Mouse (Mus musculus) heart, embryonic 10.5 days (tissue): ENCODE measurements around the gene Lrrc8d. TPM values are rescaled to one million over a fixed set of nuclear protein-coding genes. Genes with fewer than 3 reads are reported as not detected.

Experiments
- DNase-seq: peaks from one replicate; pipeline ENCODE4 v3.0.0-alpha.2; 2017; ENCODE audit warnings: low spot score
- H3K27ac ChIP-seq: fragments of 300-500 bp; sonication (generic); 2 replicates; pipeline ENCODE4 v1.5.1; 2016; ENCODE audit warnings: mild to moderate bottlenecking
- H3K27me3 ChIP-seq: fragments of 300-500 bp; sonication (generic); 2 replicates; pipeline ENCODE4 v1.6.1; 2016; ENCODE audit warnings: mild to moderate bottlenecking; ENCODE audit not compliant: poor library complexity, insufficient read depth, severe bottlenecking
- H3K36me3 ChIP-seq: fragments of 300-500 bp; sonication (generic); 2 replicates; pipeline ENCODE4 v1.6.1; 2016; ENCODE audit warnings: mild to moderate bottlenecking, moderate library complexity
- H3K4me1 ChIP-seq: fragments of 300-500 bp; sonication (generic); 2 replicates; pipeline ENCODE4 v1.6.1; 2016; ENCODE audit warnings: mild to moderate bottlenecking
- H3K4me3 ChIP-seq: fragments of 300-500 bp; sonication (generic); 2 replicates; pipeline ENCODE4 v1.5.1; 2016; ENCODE audit warnings: mild to moderate bottlenecking, moderate library complexity
- H3K9me3 ChIP-seq: fragments of 300-500 bp; sonication (generic); 2 replicates; pipeline ENCODE4 v1.6.1; 2016; ENCODE audit warnings: mild to moderate bottlenecking, moderate library complexity
- WGBS: fragments of 180-500 bp; shearing (Covaris S2); methylation state at CpG from one replicate; pipeline ENCODE4 v1.1.7; 2016; 5-methylcytosine and 5-hydroxymethylcytosine counted together
- polyA plus RNA-seq: library from polyadenylated mRNA; unstranded; fragments of >200 nt; fragmentation: Nextera tagmentation; extraction: Ambion mirVana; gene quantifications from 2 replicates; pipeline ENCODE4 v1.2.1, GENCODE M21; 2016

The Lrrc8d gene
- polyA plus RNA-seq, 1 experiment from 2014 or later, result 10.8 TPM

- WGBS, result 86% methylated on average over 5 of the region's 5 CpGs
- Histone ChIP-seq H3K27me3 (peaks cover 17% of the 10 kb centered on the region; the same call in 1 of the 2 replicates), H3K27ac (no peak overlapping the region), H3K4me3 (no peak overlapping the region), H3K36me3 (no peaks in the 10 kb centered on the region), H3K4me1 (peaks cover 25% of the 10 kb centered on the region), H3K9me3 (no peaks in the 10 kb centered on the region)
- no peak for DNase-seq
These were observed 65.6 kb downstream of the Lrrc8d start for GRCm38 (mm10) chr5:105765386-105765785.

GRCm38 (mm10) chr5:105776368-105776767 is 76.6 kb downstream of the Lrrc8d start:
- 81% methylated on average over 5 of the region's 5 CpGs for WGBS
- peaks cover 15% of the 10 kb centered on the region; the same call in 1 of the 2 replicates for H3K4me1 ChIP-seq
- no peaks in the 10 kb centered on the region for H3K9me3 ChIP-seq
- H3K4me3 ChIP-seq, result no peak overlapping the region
- H3K36me3 ChIP-seq, result no peaks in the 10 kb centered on the region
- DNase-seq, result no peak
- H3K27me3 ChIP-seq, result 0 out of 2 replicates have a peak, but pooled peaks cover 2% of the 10 kb centered on the region
- H3K27ac ChIP-seq, result no peak overlapping the region

- H3K27ac ChIP-seq, result no peak overlapping the region
- H3K9me3 ChIP-seq, result no peaks in the 10 kb centered on the region
- WGBS, result 57% methylated on average over 12 of the region's 12 CpGs
These were observed 77.3 kb downstream of the Lrrc8d start for GRCm38 (mm10) chr5:105776978-105777593.

GRCm38 (mm10) chr5:105777645-105778044 is 77.9 kb downstream of the Lrrc8d start:
- H3K4me3 ChIP-seq, result no peak overlapping the region
- no peaks in the 10 kb centered on the region for H3K36me3 ChIP-seq
- no peak overlapping the region for H3K27ac ChIP-seq
- DNase-seq, result no peak
- peaks cover 15% of the 10 kb centered on the region; the same call in 1 of the 2 replicates for H3K4me1 ChIP-seq
- H3K27me3 ChIP-seq, result peaks cover 6% of the 10 kb centered on the region
- 70% methylated on average over 8 of the region's 8 CpGs for WGBS
- H3K9me3 ChIP-seq, result no peaks in the 10 kb centered on the region

More at GRCm38 (mm10) chr5:105776978-105777593, 77.3 kb downstream of the Lrrc8d start:
- Histone ChIP-seq H3K4me3 (no peak overlapping the region), H3K36me3 (no peaks in the 10 kb centered on the region), H3K27me3 (peaks cover 6% of the 10 kb centered on the region), H3K4me1 (peaks cover 15% of the 10 kb centered on the region; the same call in 1 of the 2 replicates)
- no peak for DNase-seq

GRCm38 (mm10) chr5:105778189-105778588 is 78.4 kb downstream of the Lrrc8d start:
- Histone ChIP-seq H3K27me3 (peaks cover 6% of the 10 kb centered on the region), H3K4me3 (no peak overlapping the region), H3K9me3 (no peaks in the 10 kb centered on the region), H3K27ac (no peak overlapping the region), H3K36me3 (no peaks in the 10 kb centered on the region), H3K4me1 (peaks cover 15% of the 10 kb centered on the region; the same call in 1 of the 2 replicates)
- DNase-seq, result no peak
- 77% methylated on average over 8 of the region's 8 CpGs for WGBS

GRCm38 (mm10) chr5:105778723-105779122 is 79.0 kb downstream of the Lrrc8d start:
- WGBS, result 81% methylated on average over 3 of the region's 3 CpGs
- H3K4me1 ChIP-seq, result peaks cover 15% of the 10 kb centered on the region; the same call in 1 of the 2 replicates
- H3K27ac ChIP-seq, result no peak overlapping the region
- no peaks in the 10 kb centered on the region for H3K36me3 ChIP-seq
- H3K4me3 ChIP-seq, result no peak overlapping the region
- no peaks in the 10 kb centered on the region for H3K9me3 ChIP-seq
- peaks cover 6% of the 10 kb centered on the region for H3K27me3 ChIP-seq
- DNase-seq, result no peak

GRCm38 (mm10) chr5:105779331-105779730 is 79.6 kb downstream of the Lrrc8d start:
- Histone ChIP-seq H3K4me3 (no peak overlapping the region), H3K27me3 (peaks cover 6% of the 10 kb centered on the region), H3K36me3 (no peaks in the 10 kb centered on the region), H3K9me3 (no peaks in the 10 kb centered on the region), H3K27ac (no peak overlapping the region), H3K4me1 (peaks cover 15% of the 10 kb centered on the region; the same call in 1 of the 2 replicates)
- WGBS, result 83% methylated on average over 5 of the region's 5 CpGs
- no peak for DNase-seq

- 98% methylated on average over 13 of the region's 13 CpGs for WGBS
- no peak for DNase-seq
These were observed 84.1 kb downstream of the Lrrc8d start for GRCm38 (mm10) chr5:105783848-105784247.

GRCm38 (mm10) chr5:105784724-105785123 is 85.0 kb downstream of the Lrrc8d start:
- peaks cover 44% of the 10 kb centered on the region for H3K27me3 ChIP-seq
- peaks cover 17% of the 10 kb centered on the region for H3K4me1 ChIP-seq
- 73% methylated on average over 10 of the region's 10 CpGs for WGBS
- no peaks in the 10 kb centered on the region for H3K9me3 ChIP-seq
- no peak overlapping the region for H3K4me3 ChIP-seq
- no peaks in the 10 kb centered on the region for H3K36me3 ChIP-seq
- H3K27ac ChIP-seq, result no peak overlapping the region
- no peak for DNase-seq

More at GRCm38 (mm10) chr5:105783848-105784247, 84.1 kb downstream of the Lrrc8d start:
- Histone ChIP-seq H3K36me3 (no peaks in the 10 kb centered on the region), H3K27me3 (peaks cover 37% of the 10 kb centered on the region), H3K27ac (no peak overlapping the region), H3K4me1 (0 out of 2 replicates have a peak, but pooled peaks cover 13% of the 10 kb centered on the region), H3K9me3 (no peaks in the 10 kb centered on the region), H3K4me3 (no peak overlapping the region)

GRCm38 (mm10) chr5:105787577-105787976 is 87.8 kb downstream of the Lrrc8d start:
- Histone ChIP-seq H3K4me3 (no peak overlapping the region), H3K27me3 (peaks cover 57% of the 10 kb centered on the region), H3K9me3 (no peaks in the 10 kb centered on the region), H3K27ac (no peak overlapping the region), H3K36me3 (no peaks in the 10 kb centered on the region), H3K4me1 (peaks cover 34% of the 10 kb centered on the region)
- WGBS, result 70% methylated on average over 10 of the region's 10 CpGs
- no peak for DNase-seq

GRCm38 (mm10) chr5:105789801-105790200 is 90.0 kb downstream of the Lrrc8d start:
- Histone ChIP-seq H3K27me3 (peaks cover 58% of the 10 kb centered on the region), H3K4me3 (no peak overlapping the region), H3K4me1 (peaks cover 45% of the 10 kb centered on the region), H3K36me3 (no peaks in the 10 kb centered on the region), H3K27ac (no peak overlapping the region), H3K9me3 (no peaks in the 10 kb centered on the region)
- no peak for DNase-seq
- WGBS, result 48% methylated on average over 5 of the region's 5 CpGs

- DNase-seq, result no peak
- Histone ChIP-seq H3K27ac (peak overlapping the region; percentile 79), H3K4me1 (peaks cover 36% of the 10 kb centered on the region), H3K36me3 (no peaks in the 10 kb centered on the region), H3K4me3 (peak overlapping the region; percentile 50), H3K9me3 (no peaks in the 10 kb centered on the region), H3K27me3 (peaks cover 48% of the 10 kb centered on the region)
- 15% methylated on average over 8 of the region's 8 CpGs for WGBS
These were observed 92.6 kb downstream of the Lrrc8d start for GRCm38 (mm10) chr5:105792331-105792801.

GRCm38 (mm10) chr5:105792853-105793547 is 93.2 kb downstream of the Lrrc8d start:
- peaks cover 33% of the 10 kb centered on the region for H3K4me1 ChIP-seq
- 21% methylated on average over 13 of the region's 13 CpGs for WGBS
- H3K9me3 ChIP-seq, result no peaks in the 10 kb centered on the region
- peak; percentile 93 for DNase-seq
- H3K4me3 ChIP-seq, result peak overlapping the region; percentile 50
- 0 out of 2 replicates have a peak overlapping the region, but pooled peaks have one; percentile 16 for H3K27ac ChIP-seq
- H3K27me3 ChIP-seq, result peaks cover 44% of the 10 kb centered on the region
- no peaks in the 10 kb centered on the region for H3K36me3 ChIP-seq
